Mouse (Mus musculus): ENCODE results near the gene Car1. TPM values are rescaled to one million over a fixed set of nuclear protein-coding genes. Genes with fewer than 3 reads are reported as not detected.
"Not testable (repeated sequence)": the region's sequence is repeated elsewhere in the genome, so short reads cannot be mapped to it uniquely, and the experiment has no call there.

The Car1 gene
- total and polyA plus RNA-seq, 2 experiments from 2014 or later: 0.17 TPM; not detected in 1

DNA sequence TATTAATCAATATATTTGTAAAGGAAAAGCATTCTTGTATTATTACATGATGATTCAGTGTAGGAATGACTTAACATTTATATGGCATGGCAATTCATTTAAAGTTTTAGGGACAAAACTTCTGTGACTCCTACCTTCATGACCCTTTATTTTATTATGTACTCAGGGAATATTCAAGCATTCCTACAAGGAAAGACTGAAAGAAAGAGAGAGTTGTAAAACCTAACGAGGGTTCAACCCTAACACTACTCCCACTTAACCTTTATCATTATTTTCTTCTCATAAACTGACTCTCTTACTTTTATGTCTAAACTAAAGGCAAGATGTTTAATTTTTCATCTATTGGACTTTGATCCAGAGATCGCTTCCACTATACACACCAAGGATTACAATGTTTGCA is 28.0 kb downstream of the Car1 start:
- H3K27me3 ChIP-seq (ENCODE audit: insufficient read depth, low read length): no peaks in the 10 kb centered on the region
- TF ChIP-seq CTCF (IDR thresholded peaks at IDR 0.05): no peak
- 91% methylated on average over 2 of the region's 2 CpGs for WGBS
- H3K9me3 ChIP-seq (ENCODE audit: low read length): no peaks in the 10 kb centered on the region
- no peak overlapping the region for H3K27ac ChIP-seq (ENCODE audit: low read depth, low read length)
- no peaks in the 10 kb centered on the region for H3K36me3 ChIP-seq (ENCODE audit: insufficient read depth, low read length)
- no peak overlapping the region for H3K4me2 ChIP-seq (ENCODE audit: low read depth, low read length, poor library complexity, severe bottlenecking)
- no peak overlapping the region for H3K9ac ChIP-seq (replicated peaks; ENCODE audit: low read length, poor library complexity, severe bottlenecking)
- ATAC-seq (ENCODE audit: low FRiP score) (no peak), DNase-seq (ENCODE audit: low spot score) (no peak)
- H3K4me3 ChIP-seq (ENCODE audit: low read depth, low read length): no peak overlapping the region
- H3K4me1 ChIP-seq (ENCODE audit: insufficient read depth, low read length): no peaks in the 10 kb centered on the region

DNA sequence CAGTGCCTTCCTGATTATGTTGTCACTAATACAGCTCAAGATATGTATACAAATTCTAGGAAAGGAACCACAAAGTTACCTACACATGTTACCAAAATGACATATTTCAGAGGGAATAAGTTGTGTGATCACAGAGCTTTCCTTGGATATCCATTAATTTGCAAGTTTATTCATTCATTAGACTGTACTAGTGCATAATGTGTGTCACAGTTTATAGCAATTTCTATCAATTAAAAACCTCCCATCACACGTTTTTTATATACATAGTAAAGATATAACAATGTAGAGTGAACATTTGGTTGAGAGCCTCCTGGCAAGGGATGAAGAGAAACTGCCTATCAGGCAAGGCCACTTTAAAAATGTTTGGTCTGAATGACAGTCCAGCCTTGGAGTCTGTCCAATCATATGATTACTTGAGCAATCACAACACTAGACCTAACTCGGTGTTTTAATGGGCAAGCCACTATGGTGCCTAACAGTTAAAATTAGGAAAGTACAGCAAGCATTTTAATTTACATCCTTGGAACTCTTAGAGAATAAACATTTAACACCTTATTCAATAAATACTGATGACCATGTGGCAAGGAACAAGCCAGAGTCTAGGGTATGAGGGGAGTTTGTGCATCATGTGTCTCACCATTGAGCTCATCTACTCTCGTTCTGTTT is 31.5 kb downstream of the Car1 start:
- WGBS: 92% methylated on average over 2 of the region's 3 CpGs
- not testable (repeated sequence) for H3K36me3 ChIP-seq (ENCODE audit: insufficient read depth, low read length); H3K27me3 ChIP-seq (ENCODE audit: insufficient read depth, low read length); DNase-seq (ENCODE audit: low spot score); ATAC-seq (ENCODE audit: low FRiP score); H3K4me2 ChIP-seq (ENCODE audit: low read depth, low read length, poor library complexity, severe bottlenecking); H3K9me3 ChIP-seq (ENCODE audit: low read length); H3K9ac ChIP-seq (replicated peaks; ENCODE audit: low read length, poor library complexity, severe bottlenecking); H3K27ac ChIP-seq (ENCODE audit: low read depth, low read length); H3K4me1 ChIP-seq (ENCODE audit: insufficient read depth, low read length); H3K4me3 ChIP-seq (ENCODE audit: low read depth, low read length)

DNA sequence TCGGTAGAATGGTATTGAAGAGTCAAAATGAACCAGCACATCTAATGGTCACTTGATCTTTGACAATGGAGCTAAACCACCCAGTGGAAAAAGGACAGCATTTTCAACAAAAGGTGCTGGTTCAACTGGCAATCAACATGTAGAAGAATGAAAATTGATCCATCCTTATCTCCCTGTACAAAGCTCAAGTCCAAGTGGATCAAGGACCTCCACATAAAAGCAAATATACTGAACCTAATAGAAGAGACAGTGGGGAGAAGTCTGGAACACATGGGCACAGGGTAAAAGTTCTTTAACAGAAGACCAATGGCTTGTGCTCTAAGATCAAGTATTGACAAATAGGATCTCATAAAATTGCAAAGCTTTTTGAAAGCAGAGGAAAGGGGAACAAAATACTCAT is 33.6 kb downstream of the Car1 start:
- WGBS: 87% methylated on average over 1 of the region's 1 CpGs
- not testable (repeated sequence) for H3K4me1 ChIP-seq (ENCODE audit: insufficient read depth, low read length); H3K27ac ChIP-seq (ENCODE audit: low read depth, low read length); H3K36me3 ChIP-seq (ENCODE audit: insufficient read depth, low read length); DNase-seq (ENCODE audit: low spot score); H3K4me2 ChIP-seq (ENCODE audit: low read depth, low read length, poor library complexity, severe bottlenecking); H3K9me3 ChIP-seq (ENCODE audit: low read length); H3K9ac ChIP-seq (replicated peaks; ENCODE audit: low read length, poor library complexity, severe bottlenecking); ATAC-seq (ENCODE audit: low FRiP score); H3K4me3 ChIP-seq (ENCODE audit: low read depth, low read length); H3K27me3 ChIP-seq (ENCODE audit: insufficient read depth, low read length)

DNA sequence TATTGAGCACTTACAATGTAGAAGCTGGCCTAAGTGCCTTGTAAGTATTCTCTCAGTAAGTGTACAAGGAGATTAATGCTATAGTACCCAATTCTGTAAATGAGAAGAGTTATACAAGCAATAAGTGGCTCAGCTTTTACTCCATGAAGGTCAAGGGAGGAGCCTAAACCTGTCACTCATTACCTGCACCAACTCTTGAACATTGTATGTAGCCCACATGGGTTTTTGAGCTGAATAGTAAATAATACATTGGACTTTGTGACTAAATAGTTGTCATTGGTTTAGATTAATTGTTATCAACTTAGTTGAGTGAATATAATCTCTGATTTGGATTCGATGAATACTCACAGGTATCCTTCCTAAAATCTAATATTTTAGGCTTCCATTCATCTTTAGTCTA is 35.7 kb downstream of the Car1 start:
- WGBS: 100% methylated on average over 1 of the region's 1 CpGs
- ATAC-seq (ENCODE audit: low FRiP score); DNase-seq (ENCODE audit: low spot score); H3K4me3 ChIP-seq (ENCODE audit: low read depth, low read length); H3K9me3 ChIP-seq (ENCODE audit: low read length); H3K9ac ChIP-seq (replicated peaks; ENCODE audit: low read length, poor library complexity, severe bottlenecking); H3K36me3 ChIP-seq (ENCODE audit: insufficient read depth, low read length); H3K27ac ChIP-seq (ENCODE audit: low read depth, low read length); H3K4me1 ChIP-seq (ENCODE audit: insufficient read depth, low read length); H3K27me3 ChIP-seq (ENCODE audit: insufficient read depth, low read length); H3K4me2 ChIP-seq (ENCODE audit: low read depth, low read length, poor library complexity, severe bottlenecking): not testable (repeated sequence)

DNA sequence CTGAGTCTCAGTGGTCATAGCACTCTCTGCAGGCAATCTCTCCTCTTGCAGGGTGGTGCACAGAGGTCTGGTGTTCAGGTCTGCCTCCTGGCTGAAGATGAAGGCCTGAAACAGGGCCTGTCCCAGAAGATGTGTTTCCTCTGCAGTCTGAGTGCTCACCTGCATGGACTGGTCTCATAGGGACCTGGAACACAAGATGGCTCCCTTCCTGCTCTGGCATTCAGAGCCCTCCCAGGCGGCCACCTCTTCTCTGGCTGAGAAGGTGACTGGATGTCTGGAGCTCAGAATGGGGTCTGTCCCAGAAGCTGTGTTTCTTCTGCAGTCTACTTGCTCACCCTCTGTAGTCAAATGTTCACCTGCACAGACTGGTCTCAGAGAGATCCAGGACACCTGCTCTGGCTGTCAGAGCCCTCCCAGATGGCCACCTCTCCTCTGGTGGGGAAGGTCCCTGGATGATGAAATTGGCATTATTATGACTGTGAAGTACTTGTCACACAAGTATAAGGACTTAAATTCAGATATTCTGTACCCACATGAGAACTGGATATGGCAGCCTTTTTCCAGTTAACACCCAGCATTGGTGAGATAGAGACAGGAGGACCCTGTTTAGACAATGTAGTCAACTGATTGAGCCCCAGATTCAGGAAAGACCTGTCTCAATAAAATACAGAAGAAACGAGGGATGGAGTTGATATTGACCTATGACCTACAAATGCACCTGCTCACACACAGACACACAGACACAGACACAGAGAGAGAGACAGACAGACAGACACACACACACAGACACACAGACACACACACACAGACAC is 43.2 kb downstream of the Car1 start:
- 77% methylated on average over 2 of the region's 2 CpGs for WGBS

DNA sequence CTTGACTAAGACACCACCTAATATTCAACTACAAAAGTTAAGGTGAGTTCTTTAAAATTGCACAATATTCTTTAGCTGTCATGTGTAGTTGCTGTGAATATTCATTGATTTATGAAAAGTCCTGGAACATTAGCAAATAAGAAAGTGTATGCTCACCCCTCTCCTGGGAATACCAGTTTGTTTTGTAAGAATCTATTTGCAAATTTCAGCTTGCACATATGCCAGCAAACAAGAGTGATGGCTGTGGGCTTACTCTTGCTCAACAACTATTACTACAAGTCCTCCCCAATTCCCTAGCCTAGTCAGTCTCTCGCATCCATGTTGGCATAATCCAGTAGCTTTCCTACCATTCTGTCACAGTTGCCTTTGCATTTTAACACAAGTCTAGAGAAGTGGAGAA is 52.5 kb downstream of the Car1 start:
- Histone ChIP-seq H3K4me1 (ENCODE audit: insufficient read depth, low read length) (no peaks in the 10 kb centered on the region), H3K4me3 (ENCODE audit: low read depth, low read length) (no peak overlapping the region), H3K4me2 (ENCODE audit: low read depth, low read length, poor library complexity, severe bottlenecking) (no peak overlapping the region), H3K27ac (ENCODE audit: low read depth, low read length) (no peak overlapping the region), H3K9ac (replicated peaks; ENCODE audit: low read length, poor library complexity, severe bottlenecking) (no peak overlapping the region), H3K36me3 (ENCODE audit: insufficient read depth, low read length) (no peaks in the 10 kb centered on the region), H3K27me3 (ENCODE audit: insufficient read depth, low read length) (no peaks in the 10 kb centered on the region), H3K9me3 (ENCODE audit: low read length) (no peaks in the 10 kb centered on the region)
- 97% methylated on average over 1 of the region's 1 CpGs for WGBS
- ATAC-seq (ENCODE audit: low FRiP score) (no peak), DNase-seq (ENCODE audit: low spot score) (no peak)
- TF ChIP-seq CTCF (IDR thresholded peaks at IDR 0.05): no peak

More for the DNA sequence above, 43.2 kb downstream of the Car1 start:
- no peak for DNase-seq (ENCODE audit: low spot score)
- Histone ChIP-seq H3K4me1 (ENCODE audit: insufficient read depth, low read length) (no peaks in the 10 kb centered on the region), H3K27me3 (ENCODE audit: insufficient read depth, low read length) (no peaks in the 10 kb centered on the region), H3K36me3 (ENCODE audit: insufficient read depth, low read length) (no peaks in the 10 kb centered on the region), H3K9me3 (ENCODE audit: low read length) (no peaks in the 10 kb centered on the region), H3K4me2 (ENCODE audit: low read depth, low read length, poor library complexity, severe bottlenecking) (no peak overlapping the region), H3K9ac (replicated peaks; ENCODE audit: low read length, poor library complexity, severe bottlenecking) (no peak overlapping the region), H3K27ac (ENCODE audit: low read depth, low read length) (no peak overlapping the region), H3K4me3 (ENCODE audit: low read depth, low read length) (no peak overlapping the region)
- TF ChIP-seq CTCF (IDR thresholded peaks at IDR 0.05): no peak
- ATAC-seq (ENCODE audit: low FRiP score): no peak
